Mouse (Mus musculus): Measurements from ENCODE around the gene Cfap44. TPM values are rescaled to one million over a fixed set of nuclear protein-coding genes. Genes with fewer than 3 reads are reported as not detected.

Cfap44 gene
- 1 to 10 TPM; 2.9 to 4.3 TPM for total RNA-seq (2021)

DNA sequence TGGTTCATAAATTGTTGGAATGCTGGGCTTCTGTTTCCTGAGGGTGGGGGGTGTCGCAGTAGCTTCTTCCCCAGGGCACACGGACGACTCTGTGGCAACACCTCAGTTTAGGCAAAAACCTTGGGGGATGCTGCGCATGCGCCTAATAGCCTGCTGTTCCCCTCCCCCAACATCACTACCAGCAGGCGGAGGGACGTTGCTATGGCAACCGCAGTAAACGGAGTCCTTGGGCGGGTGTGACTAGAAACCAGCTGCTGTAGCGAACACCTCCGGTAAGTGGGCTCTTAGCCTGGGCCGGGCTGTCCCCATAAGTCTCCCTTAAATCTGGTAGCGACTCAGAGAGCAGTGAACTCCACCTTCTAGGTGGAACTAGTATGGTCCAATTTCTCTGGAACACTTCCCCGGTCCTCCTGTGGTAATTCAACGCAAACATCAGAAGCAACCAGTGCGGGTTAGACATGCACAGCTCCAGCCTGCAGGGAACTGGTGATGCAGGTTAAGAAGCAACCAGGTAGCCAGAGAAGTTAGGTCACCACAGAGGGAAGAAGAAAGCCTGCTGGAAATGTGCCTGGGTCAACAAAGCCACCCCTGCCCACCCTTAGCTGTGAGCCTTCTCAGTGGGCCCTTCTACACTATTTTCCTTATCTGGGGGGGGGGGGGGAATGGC, at the start of gene Cfap44:
Gene Cfap44 (plus strand): TSS at position 220 of the 667 bp plus-strand sequence.
- intact Hi-C loops (cut with DNase I): no loop called here
- peak; percentile 85 to 87 for DNase-seq (ENCODE audit: low spot score in 2 of 2)

DNA sequence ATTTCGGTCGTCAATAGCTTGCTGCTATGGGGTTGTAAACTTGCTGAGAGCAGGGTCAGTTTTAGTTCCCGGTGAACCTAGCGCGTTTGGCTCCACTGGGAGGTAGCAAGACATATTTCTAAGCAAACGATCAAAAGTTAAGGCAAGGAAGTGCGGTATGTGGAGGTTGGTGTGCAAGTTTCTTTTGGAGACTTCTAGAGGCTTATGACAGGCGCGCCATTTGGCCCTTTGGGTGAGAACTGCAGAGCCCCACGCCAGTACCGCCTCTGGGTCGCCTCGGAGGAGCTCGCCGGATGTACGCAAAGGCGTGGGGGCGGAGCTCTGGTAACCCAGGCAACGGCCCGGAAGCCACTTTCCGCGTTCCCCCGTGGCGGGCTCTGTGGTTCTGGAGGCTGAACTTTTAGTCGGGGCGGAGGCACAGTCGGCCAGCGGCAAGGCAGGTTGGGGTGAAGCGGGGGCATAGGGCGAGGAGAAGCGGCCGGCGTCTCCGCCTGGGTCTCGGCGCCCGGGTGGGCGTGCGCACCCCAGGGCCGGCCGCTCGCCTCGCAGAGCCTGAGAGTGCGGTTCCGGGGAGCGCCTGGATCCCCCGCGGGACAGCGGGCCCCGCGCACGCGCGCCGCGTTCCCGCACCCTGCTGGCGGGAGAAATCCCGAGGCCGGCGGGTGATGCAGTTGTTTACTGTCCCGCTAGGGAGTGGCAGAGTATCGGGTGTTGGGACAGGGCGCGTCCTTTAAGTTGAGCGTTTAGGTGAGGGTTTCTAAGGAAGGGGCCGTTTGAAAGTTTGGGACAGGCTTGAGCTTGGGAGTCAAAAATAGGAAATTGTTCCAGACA, 47.3 kb upstream of the Cfap44 start, which contains the start of gene Spice1:
Gene Spice1 (plus strand): TSS at position 51 of the 831 bp plus-strand sequence.
- peak; percentile 90 to 91 for DNase-seq (ENCODE audit: low spot score in 2 of 2)

DNA sequence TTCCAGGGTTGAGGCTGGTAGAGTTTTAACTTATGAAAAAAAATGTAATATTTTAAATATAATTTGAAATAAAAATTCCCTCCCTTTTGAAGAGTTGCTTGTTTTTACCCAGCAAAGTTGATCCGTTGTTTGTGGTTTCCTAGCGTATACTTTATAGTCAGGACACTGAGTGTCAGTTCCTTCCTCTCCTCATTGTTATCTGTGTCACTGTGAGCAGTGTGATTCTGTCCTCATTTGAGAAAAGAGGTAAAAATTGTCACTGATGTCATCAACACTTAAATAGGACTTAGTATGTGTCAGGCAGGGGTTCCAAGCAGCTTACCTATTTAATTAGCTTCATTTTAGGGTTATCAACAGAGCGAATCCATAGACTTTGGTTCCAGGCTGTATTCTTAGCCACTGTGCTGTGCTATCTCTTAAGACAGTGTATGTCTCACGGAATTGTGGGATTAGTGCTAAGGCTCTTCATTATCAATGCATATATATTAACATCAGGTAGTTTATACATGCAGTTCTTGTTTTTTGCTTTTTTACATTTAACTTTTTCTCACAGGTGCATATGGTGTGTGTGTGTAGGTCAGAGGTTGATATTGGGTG, 44.7 kb upstream of the Cfap44 start:
- intact Hi-C loops (cut with DNase I): loop anchor here (5.0 kb wide), 1 partner anchor 48 kb away; no protein-coding TSS in a partner anchor
- DNase-seq (ENCODE audit: low spot score in 2 of 2): no peak

More for the DNA sequence above, 47.3 kb upstream of the Cfap44 start, which contains the start of gene Spice1:
- intact Hi-C loops (cut with DNase I): loop anchor here (5.0 kb wide), 1 partner anchor 45 kb away; no protein-coding TSS in a partner anchor

DNA sequence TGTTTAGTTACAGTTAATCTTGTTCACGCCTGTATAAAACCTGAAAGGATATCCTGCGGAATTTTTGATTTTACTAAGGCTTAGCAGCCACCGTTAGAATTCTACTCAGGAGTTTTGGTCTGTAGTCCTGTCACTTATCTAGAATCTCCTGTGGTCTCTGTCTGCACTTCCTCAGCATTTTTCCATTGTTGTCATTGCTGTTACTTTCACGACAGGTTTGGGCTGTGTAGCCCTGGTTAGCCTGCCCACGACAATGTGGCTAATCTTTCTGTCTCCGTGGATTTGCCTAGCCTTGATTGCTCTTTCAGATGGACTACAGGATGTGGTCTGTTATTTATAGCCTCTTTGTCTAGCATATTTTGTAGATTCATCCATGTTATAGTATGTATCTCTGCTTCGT, 38.3 kb upstream of the Cfap44 start:
- intact Hi-C loops (cut with DNase I): no loop called here
- no peak for DNase-seq (ENCODE audit: low spot score in 2 of 2)

DNA sequence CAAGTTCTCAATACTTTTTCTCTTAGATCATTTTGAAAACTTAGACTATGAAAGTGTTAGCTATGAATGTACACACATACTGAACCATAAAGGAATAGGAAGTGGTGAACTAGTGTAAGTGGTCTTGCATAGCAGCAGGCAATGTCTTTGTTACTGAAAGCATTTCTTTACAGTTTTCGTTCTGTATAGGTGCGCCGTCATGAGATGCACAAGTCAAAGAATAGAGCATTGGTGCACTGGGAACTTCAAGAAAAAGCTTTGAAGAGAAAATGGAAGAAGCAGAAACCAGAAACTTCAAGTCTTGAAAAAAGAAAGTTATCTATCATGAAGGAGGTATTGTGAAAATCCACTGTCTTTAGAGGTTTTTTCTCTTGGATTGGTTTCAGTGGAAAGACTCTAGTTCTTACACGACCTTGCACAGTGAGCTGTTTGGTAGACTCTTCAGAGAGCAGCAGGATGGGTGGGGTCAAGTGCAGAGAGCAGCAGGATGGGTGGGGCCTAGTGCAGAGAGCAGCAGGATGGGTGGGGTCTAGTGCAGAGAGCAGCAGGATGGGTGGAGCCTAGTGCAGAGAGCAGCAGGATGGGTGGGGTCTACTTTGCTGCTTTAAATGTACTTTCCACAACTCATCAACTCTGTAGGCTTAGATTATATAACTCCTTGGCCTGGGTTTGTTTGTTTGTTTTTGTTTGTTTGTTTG, 36.9 kb upstream of the Cfap44 start:
- intact Hi-C loops (cut with DNase I): no loop called here
- no peak for DNase-seq (ENCODE audit: low spot score in 2 of 2)

DNA sequence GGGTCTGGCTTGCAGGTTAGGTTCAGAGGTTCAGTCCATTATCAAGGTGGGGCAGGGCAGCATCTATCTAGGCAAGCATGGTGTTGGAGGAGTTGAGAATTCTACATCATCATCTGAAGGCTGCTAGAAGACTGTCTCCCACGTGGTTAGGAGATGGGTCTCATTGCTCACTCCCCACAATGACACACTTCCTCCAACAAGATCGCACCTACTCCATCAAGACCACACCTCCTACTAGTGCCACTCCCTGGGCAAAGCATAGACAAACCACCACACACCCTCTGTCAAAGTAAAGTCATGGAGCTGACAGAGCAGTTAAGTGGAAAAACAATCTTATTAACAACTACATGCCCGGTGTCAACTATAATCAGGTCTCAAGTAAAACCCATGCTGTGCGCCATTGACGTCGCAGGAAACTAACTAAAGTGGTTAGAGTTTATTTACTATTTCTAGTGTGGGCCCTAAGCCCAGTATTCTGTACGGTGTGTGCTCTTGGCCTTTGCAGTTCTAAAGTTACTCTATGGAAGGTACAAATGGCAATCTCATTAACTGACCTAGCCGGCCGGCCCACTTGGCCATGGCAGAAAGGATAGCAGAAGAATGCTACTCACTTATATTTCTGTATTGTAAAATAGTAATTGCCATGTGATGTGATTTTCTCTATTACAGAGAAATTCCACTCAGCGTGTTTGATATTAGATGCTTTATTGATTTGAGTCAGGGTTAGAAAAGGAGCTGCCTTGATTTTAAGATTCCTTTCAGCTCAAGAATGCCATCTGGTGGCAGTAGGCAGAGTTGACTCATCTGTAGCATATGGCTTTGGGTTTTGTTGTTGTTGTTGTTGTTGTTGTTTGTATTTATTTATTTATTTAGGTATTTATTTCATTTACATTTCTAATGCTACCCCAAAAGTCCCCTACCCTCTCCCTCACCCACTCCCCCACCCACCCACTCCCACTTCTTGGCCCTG, 32.4 kb upstream of the Cfap44 start:
- intact Hi-C loops (cut with DNase I): loop anchor here (1.0 to 10.0 kb wide), 2 partner anchors 120 to 187 kb away; partner anchors contain the start of gene Usf3
- no peak for DNase-seq (ENCODE audit: low spot score in 2 of 2)

DNA sequence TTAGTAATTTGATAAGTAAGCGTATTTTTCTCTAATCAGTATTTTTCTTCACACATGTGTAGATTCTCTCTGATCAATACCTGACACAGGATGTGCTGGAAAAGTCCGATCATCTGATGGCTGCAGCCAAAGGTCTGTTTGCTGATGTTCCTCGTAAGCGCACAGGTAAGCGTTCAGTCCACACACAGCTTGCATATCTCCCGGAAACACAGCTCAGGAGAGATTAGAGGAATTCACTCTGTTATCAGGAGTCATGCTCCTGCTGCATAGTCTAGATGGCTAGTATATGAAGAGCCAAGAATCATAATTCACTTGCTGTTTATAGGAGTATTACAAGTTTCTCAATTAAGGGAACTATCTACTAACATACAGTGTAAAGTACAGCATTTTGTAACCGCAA, 29.1 kb upstream of the Cfap44 start:
- intact Hi-C loops (cut with DNase I): loop anchor here (10.0 kb wide), 1 partner anchor 191 kb away; the partner anchor contains the start of gene Usf3
- DNase-seq (ENCODE audit: low spot score in 2 of 2): no peak

DNA sequence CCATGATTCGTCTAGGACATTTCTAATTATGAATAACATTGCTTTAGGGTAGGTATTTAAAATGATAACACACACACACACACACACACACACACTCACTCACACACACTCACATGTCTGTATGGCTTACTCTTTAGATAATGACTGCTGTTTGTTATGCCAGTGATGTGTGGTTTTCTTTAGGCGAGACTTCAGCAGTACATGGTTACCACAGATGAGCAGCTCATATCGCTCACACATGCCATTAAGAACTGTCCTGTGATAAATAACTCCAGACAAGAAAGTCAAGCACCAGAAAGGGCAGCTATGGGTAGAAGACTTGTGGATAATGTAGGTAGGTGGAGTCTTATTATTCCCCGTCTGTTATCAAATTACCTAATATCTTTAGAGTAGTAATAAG, 19.1 kb upstream of the Cfap44 start:
- DNase-seq (ENCODE audit: low spot score in 2 of 2): no peak
- intact Hi-C loops (cut with DNase I): no loop called here

DNA sequence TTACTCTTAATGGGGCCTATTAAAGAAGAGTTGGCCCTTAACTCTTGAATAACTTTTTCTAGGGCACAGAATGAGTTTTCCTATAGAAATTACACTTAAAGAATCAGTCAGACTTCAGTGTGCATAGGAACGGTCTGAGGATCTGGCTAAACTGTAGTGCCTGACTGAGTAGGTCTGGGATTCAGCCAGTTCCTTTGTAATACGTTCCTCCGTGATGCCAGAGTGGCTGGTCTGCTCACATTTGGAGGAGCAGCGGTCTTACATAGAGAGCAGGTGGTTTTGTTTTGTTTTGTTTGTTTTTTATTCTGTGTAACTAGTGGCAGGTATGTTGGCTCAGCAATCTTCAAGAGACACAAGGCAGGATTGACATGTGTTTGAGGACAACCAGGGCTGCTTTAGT, 14.6 kb upstream of the Cfap44 start:
- intact Hi-C loops (cut with DNase I): no loop called here

DNA sequence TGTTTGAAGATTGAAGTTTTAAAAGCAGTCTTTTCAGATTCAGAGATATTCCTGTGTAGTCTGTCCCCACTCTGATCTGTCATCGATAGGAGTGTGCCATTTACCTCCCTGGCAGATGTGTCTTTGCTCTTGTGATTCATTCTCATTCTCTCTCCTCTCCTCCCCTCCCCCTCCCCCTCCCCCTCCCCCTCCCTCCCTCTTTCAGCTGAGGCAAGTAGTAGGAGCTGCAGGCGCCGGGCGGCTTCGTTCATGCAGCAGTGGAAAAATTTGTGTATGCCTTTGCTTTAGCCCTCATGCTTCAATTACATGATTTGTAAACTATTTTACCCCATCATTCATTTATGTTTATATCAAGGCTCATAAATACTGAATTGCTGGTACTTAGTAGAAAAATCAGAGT, 13.0 kb upstream of the Cfap44 start:
- DNase-seq (ENCODE audit: low spot score in 2 of 2): no peak
- intact Hi-C loops (cut with DNase I): no loop called here

More for the DNA sequence above, 14.6 kb upstream of the Cfap44 start:
- DNase-seq (ENCODE audit: low spot score in 2 of 2): no peak

DNA sequence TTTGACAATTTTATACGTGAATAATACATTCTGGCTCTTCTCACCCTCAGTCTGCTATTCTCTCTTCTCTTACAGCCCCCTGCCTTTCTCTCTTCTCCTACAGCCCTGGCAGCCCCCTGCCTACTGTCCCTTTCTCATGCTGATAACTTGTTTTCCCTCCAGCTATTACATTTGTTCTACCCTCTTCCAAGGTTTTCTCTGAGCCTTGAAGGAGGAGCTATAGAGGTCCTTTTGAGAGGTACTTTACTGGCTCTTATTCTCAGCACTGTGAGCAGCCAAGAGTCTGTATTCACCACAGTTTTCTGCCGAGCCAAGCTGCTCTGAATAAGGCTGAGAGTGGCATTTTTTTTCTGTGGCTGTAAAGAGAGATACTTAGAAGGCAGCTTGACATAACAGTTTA, 11.0 kb upstream of the Cfap44 start:
- intact Hi-C loops (cut with DNase I): no loop called here
- no peak for DNase-seq (ENCODE audit: low spot score in 2 of 2)

DNA sequence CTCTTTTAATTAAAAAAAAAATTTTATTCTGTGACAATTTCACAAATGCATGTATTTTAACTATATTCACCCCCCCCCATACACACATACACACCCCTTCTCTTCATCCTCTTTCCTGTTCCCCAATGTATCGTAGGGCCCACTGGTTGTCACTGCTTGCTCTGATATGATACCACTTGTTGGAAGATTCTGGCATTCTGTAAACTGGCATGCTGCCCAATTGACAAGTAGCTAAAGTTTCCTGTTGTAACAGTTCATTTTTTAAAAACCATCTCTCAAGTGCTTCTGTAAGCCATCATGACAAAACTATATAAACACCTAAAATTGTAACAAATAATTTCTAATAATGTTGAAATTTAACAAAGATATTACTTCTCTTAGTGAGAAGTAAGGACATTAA, 10.3 kb upstream of the Cfap44 start:
- intact Hi-C loops (cut with DNase I): no loop called here

DNA sequence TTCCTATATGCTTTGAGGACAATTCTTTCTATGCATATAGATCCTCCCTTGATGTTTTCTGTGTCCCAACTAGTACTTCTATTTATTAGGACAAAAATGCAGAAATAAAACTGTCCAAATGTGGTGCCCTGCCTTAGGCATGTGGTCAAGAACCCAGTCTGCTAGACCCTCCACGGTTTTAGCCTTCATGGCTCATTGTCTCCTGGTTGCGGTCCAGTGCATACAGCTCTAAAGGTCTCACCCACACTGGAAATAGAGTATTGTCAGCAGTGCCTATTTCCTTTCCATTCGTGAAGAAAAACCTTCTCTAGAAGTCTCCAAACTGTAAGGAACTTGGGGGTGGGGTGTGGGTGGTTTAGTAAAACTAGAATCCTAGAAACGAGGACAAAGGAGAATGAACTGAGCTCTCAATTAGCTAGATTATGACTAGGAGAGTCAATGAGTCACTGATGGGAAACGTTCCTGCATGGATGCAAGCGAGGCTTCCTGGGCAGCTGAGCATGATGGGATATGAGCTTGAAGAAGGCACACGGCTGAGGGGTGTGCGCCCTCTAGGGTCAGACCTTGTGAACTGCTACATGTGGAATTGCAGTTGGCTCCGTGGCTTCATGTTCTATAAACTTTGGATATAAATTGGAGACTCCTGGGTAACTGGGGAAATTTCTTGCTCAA, 2.6 kb upstream of the Cfap44 start:
- peak; percentile 57 to 60 for DNase-seq (ENCODE audit: low spot score in 2 of 2)
- intact Hi-C loops (cut with DNase I): no loop called here

More for the DNA sequence above, 10.3 kb upstream of the Cfap44 start:
- no peak for DNase-seq (ENCODE audit: low spot score in 2 of 2)

DNA sequence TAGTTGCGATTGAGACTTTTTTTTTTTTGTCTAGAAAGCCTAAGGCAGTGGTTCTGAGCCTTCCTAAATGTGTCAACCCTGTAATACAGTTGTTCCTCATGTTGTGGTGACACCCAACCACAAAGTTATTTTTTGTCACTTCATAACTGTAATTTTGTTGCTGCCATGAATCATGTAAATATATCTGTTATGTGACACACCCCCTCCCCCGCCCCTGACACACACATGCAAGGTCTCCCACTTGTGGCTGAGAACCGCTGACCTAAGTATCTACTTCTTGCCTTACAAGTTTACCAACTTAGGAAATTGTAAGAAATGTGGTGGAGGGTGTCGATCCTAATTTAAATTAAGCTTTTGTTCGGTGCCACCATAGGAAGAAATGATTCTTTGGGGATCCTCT, 10.3 kb downstream of the Cfap44 start:
- DNase-seq (ENCODE audit: low spot score in 2 of 2): no peak
- intact Hi-C loops (cut with DNase I): no loop called here

DNA sequence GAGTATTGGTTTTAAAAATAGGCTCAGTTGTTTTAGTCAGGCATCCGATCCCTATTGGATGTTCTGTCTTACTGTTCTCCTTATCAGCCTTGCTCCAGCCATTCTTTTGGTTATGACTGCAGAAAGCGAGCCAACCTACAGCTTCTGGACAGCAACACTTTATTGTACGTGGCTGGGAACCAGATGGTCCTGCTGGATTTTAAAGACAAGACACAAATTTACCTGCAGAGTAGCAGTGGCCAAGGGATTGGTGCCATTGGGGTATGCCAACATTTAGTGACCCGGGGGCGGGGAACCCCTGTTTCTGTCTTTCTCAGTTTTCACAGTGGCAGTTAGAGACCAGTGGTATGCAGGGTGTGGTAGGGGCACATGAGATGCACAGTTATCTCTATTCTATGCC, 12.6 kb downstream of the Cfap44 start:
- no peak for DNase-seq (ENCODE audit: low spot score in 2 of 2)
- intact Hi-C loops (cut with DNase I): no loop called here

DNA sequence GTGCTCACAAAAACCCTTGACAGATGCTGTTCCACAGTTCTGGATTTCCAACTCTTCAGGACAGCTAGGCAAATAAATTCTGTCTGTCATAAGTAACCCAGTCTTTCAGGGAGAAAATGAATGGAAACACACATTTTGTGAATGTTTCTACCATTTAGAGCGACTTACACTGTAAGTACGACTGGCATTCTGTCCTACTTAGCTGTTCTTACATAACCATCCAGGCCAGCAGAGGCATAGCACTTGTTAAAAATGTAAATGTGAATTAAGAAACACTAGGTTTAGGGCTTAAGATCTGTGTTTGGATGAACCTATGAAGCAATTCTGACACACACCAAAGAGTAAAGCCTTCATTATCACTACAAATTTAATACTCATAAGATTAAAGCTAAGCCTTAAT, 13.7 kb downstream of the Cfap44 start:
- no peak for DNase-seq (ENCODE audit: low spot score in 2 of 2)
- intact Hi-C loops (cut with DNase I): no loop called here

DNA sequence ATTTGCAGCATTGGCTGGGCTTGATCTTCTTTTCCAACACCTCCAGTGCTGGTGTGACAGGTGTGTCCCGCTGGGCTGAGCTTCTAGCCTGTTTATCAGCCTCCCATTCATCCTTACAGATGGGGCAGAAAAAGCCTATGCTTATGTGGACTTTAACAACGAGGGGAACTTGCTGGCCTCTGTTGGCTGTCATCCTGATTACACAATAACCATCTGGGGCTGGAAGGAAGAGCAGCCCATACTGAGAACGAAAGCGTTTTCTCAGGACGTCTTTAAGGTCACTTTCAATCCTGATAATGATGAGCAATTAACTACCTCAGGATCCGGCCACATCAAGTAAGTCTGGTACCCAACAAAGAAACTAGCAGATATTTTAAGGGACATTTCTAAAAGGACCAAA, 15.6 kb downstream of the Cfap44 start:
- intact Hi-C loops (cut with DNase I): no loop called here
- DNase-seq (ENCODE audit: low spot score in 2 of 2): no peak

DNA sequence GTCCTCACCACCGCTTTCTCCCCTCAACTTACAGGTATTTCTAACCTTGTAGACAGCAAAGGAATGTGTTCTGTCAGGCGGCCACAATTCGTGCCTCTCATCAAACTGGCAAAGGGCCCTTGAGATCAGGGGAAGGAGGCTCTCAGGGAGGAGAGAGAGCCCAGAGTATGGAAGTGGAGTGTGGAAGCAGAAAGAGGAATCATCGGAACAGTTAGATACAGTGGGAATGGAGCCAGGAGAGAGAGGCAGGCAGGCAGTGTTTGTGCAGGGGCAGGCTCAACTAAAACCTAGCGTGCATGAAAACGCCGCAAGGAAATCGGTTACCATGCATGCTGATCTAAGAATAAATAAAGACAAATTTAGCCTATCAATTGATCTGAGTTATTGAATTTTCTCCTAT, 23.0 kb downstream of the Cfap44 start:
- DNase-seq (ENCODE audit: low spot score in 2 of 2): no peak

More for the DNA sequence above, 23.0 kb downstream of the Cfap44 start:
- intact Hi-C loops (cut with DNase I): no loop called here
